Mouse (Mus musculus): Measurements from ENCODE around the gene Wdr77. TPM values are rescaled to one million over a fixed set of nuclear protein-coding genes. Genes with fewer than 3 reads are reported as not detected.
"Not testable (repeated sequence)": the region's sequence is repeated elsewhere in the genome, so short reads cannot be mapped to it uniquely, and the experiment has no call there.

Wdr77 gene
- not detected in 2 replicates for polyA plus RNA-seq (2012; ENCODE audit: insufficient read depth, insufficient read length, low replicate concordance, missing spikeins)

DNA sequence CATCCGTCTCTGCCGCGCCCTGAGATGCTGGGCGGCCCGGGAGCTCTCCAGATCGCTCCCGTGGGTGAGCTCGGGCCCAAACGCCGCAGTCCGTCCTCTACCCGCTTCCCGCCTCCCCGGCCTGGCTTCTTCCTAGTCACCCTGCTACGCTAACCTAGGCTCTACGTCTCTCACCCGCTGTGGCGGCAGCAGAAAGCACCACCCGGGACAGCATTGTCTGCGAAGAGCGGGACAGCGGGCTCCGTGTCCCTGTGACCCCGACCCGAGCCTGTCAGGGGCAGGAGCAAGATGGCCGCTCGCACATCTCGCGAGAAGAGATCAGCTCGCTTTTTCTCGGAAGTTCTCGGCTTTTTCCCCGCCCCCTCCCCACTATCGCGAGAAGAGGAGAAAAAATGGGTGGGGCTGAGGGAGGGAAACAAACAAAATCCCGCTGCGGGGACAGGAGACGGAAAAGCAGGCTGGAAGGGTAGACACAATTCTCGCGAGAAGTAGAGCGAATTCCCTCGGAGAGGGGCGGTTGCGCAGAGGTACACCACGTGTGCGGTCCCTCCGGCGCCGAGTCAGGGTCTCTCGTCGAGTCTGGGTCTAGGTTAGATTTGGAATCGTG is at the start of gene Wdr77:
Gene Wdr77 (plus strand): TSS at position 396 of the 607 bp plus-strand sequence.
- peak within 1 kb of the TSS; percentile 92 for H3K27ac ChIP-seq (ENCODE audit: insufficient read depth, low read depth, low read length)
- peak within 1 kb of the TSS; percentile 94 for H3K4me3 ChIP-seq (ENCODE audit: insufficient read depth, low read depth, low read length)
- H3K4me1 ChIP-seq (ENCODE audit: control insufficient read depth, insufficient read depth, low read length) = peaks cover 5% of the 10 kb centered on the region; the same call in 1 of the 2 replicates
- TF ChIP-seq CTCF (IDR thresholded peaks at IDR 0.05; ENCODE audit: insufficient read depth, low read depth, low read length) = 0 out of 2 replicates have a peak, but pooled peaks have one; percentile 9
- peak; percentile 95 for TF ChIP-seq POLR2A (IDR thresholded peaks at IDR 0.05; ENCODE audit: insufficient read depth, low read depth, low read length)
- WGBS = under 1% methylated on average over 52 of the region's 52 CpGs

DNA sequence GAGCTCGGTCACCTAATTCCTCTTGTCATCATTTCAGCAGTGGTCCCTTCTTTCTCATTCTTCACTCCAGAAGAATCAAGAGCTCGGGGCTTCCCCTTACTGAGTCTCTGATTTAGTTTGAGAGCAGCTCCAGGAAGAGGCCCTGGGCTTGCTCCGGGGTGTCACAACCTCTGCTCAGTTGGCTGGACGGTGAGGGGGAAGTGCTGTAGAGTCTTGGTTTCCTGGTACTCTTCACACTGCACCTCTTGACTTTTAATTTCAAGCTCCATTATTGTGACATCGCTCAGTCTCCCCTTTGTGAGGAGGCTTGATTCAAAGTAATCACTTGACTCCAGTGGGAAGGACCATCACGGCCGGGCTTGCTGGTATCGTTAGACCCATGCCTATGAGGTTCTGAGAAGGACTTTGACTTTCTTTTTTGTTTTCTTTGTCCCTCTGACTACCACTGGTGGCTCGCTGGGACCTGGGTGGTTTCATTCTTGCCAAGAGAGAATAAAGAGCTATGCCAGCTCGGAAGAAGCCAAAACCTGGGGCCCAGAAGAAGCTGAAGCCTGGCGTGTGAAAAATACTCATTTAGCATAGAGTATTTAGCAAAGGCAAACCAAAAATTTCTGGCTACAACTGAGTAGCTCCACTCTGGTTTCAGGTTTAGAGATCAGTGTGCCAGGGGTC is 48.5 kb upstream of the Wdr77 start:
- H3K4me3 ChIP-seq (ENCODE audit: insufficient read depth, low read depth, low read length) = no peak overlapping the region
- H3K27ac ChIP-seq (ENCODE audit: insufficient read depth, low read depth, low read length) = no peak overlapping the region
- no peak for TF ChIP-seq CTCF (IDR thresholded peaks at IDR 0.05; ENCODE audit: insufficient read depth, low read depth, low read length)
- no peak for TF ChIP-seq POLR2A (IDR thresholded peaks at IDR 0.05; ENCODE audit: insufficient read depth, low read depth, low read length)
- 73% methylated on average over 11 of the region's 11 CpGs for WGBS
- H3K4me1 ChIP-seq (ENCODE audit: control insufficient read depth, insufficient read depth, low read length) = no peaks in the 10 kb centered on the region

DNA sequence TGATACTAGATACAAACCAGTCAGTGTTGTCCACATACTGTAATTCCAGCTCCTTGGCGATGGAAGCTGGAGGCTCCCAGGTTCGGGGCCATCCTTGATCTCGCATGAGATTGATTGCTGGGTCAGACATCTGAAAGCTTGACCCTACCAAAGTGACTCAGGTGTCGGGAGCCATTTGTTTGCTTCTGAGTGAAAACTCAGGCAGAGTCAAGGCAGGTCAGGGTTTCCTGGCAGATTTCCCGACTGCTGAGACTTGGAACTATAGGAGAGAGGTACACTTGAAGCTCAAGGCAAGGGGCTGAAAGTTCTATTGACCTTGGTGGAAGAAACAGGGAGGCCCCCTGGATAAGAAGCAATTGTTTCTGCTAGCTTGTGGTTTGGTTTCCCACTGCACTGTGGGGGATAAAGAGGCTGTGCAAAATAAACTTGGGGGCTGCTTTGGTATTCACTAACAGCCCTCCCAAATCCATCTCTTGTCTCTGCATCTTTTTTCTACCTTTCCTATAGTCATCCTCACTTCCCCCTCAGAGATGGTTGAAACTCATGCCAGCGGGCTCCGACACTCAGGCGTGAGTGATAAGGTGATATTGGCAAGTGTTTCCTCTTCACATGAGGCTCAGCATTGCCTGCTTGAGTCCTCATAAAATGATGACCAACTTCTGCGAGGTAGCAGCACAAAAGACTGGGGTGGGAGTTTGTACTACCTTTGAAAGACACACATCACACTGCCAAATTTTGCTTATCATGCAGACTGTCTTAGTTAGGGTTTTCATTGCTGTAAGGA is 46.9 kb upstream of the Wdr77 start:
- TF ChIP-seq POLR2A (IDR thresholded peaks at IDR 0.05; ENCODE audit: insufficient read depth, low read depth, low read length) (no peak), CTCF (IDR thresholded peaks at IDR 0.05; ENCODE audit: insufficient read depth, low read depth, low read length) (no peak)
- Histone ChIP-seq H3K4me3 (ENCODE audit: insufficient read depth, low read depth, low read length) (no peak overlapping the region), H3K27ac (ENCODE audit: insufficient read depth, low read depth, low read length) (no peak overlapping the region), H3K4me1 (ENCODE audit: control insufficient read depth, insufficient read depth, low read length) (no peaks in the 10 kb centered on the region)
- WGBS = 86% methylated on average over 9 of the region's 9 CpGs

DNA sequence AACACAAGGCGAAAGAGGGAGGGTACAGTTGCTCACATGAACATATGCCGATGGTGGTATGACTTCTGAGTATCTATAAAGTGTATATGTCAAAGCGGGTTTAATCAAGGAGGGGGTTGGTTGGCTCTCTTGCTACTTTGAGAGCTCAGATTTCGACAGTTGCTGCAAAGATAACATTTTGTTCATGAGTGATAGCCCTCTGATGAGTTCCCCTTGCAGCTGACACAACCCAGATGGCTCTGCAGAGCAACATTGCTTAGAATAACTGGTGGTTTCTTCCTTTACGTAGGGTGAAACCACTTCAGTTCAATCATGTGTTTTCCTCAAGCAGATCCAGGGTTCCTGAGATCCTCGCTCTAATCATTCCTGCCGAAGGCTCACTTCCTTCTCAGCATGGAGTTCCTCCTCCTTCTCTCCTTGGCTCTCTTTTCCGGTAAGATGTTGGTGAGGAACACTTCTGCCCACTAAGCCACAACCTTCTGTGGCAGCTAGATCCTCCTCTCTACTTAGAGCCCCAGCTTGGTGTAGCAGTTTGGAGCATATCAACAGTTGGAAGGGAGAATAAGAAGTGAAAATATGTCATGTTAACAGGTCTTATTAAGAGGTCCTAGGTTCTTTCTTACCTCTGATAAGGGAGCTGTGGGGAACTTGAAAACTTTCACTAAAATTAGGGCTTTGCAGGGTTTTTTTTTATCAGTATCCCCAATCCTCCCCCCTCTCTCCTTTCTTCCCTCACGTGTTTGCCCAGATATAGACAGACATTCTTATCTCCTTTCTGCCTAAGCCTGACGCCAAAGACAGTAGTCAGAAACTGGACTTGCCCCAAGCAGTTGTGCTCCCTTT is 45.1 kb upstream of the Wdr77 start:
- Histone ChIP-seq H3K27ac (ENCODE audit: insufficient read depth, low read depth, low read length) (no peak overlapping the region), H3K4me3 (ENCODE audit: insufficient read depth, low read depth, low read length) (no peak overlapping the region), H3K4me1 (ENCODE audit: control insufficient read depth, insufficient read depth, low read length) (peaks cover 5% of the 10 kb centered on the region; the same call in 1 of the 2 replicates)
- 80% methylated on average over 10 of the region's 10 CpGs for WGBS
- no peak for TF ChIP-seq POLR2A (IDR thresholded peaks at IDR 0.05; ENCODE audit: insufficient read depth, low read depth, low read length)
- TF ChIP-seq CTCF (IDR thresholded peaks at IDR 0.05; ENCODE audit: insufficient read depth, low read depth, low read length) = no peak

DNA sequence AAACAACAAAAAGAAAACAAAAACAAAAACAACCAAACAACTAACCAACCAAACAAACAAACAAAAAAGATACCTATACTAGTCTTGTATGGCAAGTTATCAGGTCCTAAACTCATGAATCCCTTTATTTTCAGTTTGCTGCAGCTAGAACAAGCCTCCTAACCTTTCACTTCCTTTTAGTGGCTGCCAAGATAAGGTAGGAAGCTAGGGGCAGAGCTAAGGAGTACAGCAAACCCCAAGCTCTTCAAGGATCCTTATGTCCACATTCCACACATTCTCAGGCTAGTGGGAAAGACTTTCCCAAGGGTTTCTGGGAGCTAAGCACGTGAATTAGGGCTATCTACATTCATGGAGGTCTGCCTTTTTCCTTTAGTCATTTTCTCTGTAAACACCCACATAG is 43.9 kb upstream of the Wdr77 start:
- TF ChIP-seq POLR2A (IDR thresholded peaks at IDR 0.05; ENCODE audit: insufficient read depth, low read depth, low read length) = no peak
- no peak for TF ChIP-seq CTCF (IDR thresholded peaks at IDR 0.05; ENCODE audit: insufficient read depth, low read depth, low read length)
- Histone ChIP-seq H3K4me3 (ENCODE audit: insufficient read depth, low read depth, low read length) (no peak overlapping the region), H3K4me1 (ENCODE audit: control insufficient read depth, insufficient read depth, low read length) (peaks cover 5% of the 10 kb centered on the region; the same call in 1 of the 2 replicates), H3K27ac (ENCODE audit: insufficient read depth, low read depth, low read length) (no peak overlapping the region)
- WGBS = 78% methylated on average over 1 of the region's 1 CpGs

DNA sequence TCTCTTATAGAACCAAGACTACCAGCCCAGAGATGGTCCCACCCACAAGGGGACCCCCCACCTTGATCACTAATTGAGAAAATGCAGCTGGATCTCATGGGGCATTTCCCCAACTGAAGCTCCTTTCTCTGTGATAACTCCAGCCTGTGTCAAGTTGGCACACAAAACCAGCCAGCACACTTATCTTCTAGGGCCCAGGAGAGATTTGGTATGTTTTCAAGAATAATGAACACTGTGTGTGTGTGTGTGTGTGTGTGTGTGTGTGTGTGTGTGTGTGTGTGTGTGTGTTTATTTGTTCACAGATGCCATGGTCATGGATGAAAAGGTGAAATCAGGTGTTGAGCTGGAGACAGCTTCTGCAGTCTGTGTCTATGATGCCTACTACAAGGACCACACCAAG is 42.7 kb upstream of the Wdr77 start:
- not testable (repeated sequence) for H3K4me1 ChIP-seq (ENCODE audit: control insufficient read depth, insufficient read depth, low read length); H3K4me3 ChIP-seq (ENCODE audit: insufficient read depth, low read depth, low read length); H3K27ac ChIP-seq (ENCODE audit: insufficient read depth, low read depth, low read length)

DNA sequence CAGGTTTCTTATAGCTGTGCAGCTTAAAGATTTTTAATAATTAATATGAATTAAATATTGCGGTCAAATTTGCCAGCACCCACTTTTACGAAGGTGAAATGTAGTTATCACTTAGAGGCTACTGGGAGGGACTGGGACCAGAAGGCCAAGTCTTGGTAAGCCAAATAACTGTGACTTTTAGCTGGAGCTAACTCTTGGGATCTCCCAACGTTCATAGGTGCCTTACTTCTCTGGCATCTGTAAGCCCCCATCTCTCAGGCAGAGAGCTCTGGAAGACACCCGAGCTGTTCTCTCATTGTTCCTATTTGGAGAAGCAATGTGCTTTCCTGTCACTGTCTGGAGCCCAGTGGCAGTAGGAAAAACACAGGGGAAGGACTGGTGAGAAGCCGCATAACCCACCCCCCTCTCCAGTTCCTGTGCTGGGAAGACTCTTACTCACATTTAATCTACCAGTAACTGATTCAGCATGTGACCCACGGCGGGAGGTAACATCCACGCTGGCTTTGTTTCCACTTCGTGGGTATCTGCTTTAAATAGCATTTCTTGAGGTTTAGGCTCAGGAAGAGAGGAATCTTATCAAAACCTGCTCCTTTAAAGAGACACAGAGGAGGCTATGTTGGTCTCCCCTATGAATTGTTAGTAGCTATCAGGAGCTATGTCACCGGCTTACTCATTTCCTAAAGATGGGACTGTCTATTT is 41.4 kb upstream of the Wdr77 start:
- H3K4me3 ChIP-seq (ENCODE audit: insufficient read depth, low read depth, low read length) = no peak overlapping the region
- 42% methylated on average over 10 of the region's 10 CpGs for WGBS
- TF ChIP-seq CTCF (IDR thresholded peaks at IDR 0.05; ENCODE audit: insufficient read depth, low read depth, low read length) = no peak
- TF ChIP-seq POLR2A (IDR thresholded peaks at IDR 0.05; ENCODE audit: insufficient read depth, low read depth, low read length) = no peak
- no peak overlapping the region for H3K27ac ChIP-seq (ENCODE audit: insufficient read depth, low read depth, low read length)
- peaks cover 5% of the 10 kb centered on the region; the same call in 1 of the 2 replicates for H3K4me1 ChIP-seq (ENCODE audit: control insufficient read depth, insufficient read depth, low read length)

DNA sequence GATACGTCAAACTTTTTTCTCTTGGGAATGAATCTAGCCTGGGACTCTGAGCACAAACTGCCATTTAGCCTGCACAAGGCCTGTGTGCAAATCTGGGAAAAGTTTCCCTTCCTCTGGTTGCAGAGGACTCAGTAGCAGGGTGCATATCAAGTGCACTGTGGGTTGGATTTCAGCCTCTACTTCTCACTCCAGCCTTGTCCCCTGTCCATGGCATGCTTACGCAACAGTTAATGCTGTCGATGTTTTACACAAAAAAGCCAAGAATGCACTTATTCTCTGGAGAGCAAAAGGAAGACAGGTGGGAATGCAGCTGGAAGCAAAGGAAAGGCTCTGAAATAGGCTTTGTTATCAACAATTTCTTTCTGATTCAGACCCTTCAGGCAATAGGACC is 40.8 kb upstream of the Wdr77 start:
- WGBS = 62% methylated on average over 3 of the region's 3 CpGs

DNA sequence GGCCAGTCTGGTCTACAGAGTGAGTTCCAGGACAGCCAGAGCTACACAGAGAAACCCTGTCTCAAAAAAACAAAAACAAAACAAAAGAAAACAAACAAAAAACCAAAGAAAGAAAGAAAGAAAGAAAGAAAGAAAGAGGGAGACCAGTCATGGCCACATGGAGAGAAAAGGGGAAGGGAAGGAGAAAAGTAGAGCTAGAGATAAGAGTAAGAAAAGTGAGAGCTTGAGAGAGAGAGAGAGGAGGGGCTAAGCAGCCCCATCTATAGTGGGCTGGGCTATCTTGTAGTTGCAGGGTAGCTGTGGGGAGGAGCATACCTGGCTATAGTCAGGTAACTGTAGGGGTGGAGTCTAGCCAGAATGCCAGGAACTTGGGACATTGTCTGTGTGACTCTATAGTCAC is 38.4 kb upstream of the Wdr77 start:
- not testable (repeated sequence) for H3K4me3 ChIP-seq (ENCODE audit: insufficient read depth, low read depth, low read length); H3K4me1 ChIP-seq (ENCODE audit: control insufficient read depth, insufficient read depth, low read length); H3K27ac ChIP-seq (ENCODE audit: insufficient read depth, low read depth, low read length)

More for the DNA sequence above, 40.8 kb upstream of the Wdr77 start:
- Histone ChIP-seq H3K4me1 (ENCODE audit: control insufficient read depth, insufficient read depth, low read length) (peaks cover 5% of the 10 kb centered on the region; the same call in 1 of the 2 replicates), H3K27ac (ENCODE audit: insufficient read depth, low read depth, low read length) (no peak overlapping the region), H3K4me3 (ENCODE audit: insufficient read depth, low read depth, low read length) (no peak overlapping the region)
- TF ChIP-seq CTCF (IDR thresholded peaks at IDR 0.05; ENCODE audit: insufficient read depth, low read depth, low read length) (no peak), POLR2A (IDR thresholded peaks at IDR 0.05; ENCODE audit: insufficient read depth, low read depth, low read length) (no peak)
